Mouse (Mus musculus) kidney, adult 2 months (tissue): ENCODE measurements around the gene Kcnd2. TPM values are rescaled to one million over a fixed set of nuclear protein-coding genes. Genes with fewer than 3 reads are reported as not detected.

Source experiments
- DNase-seq: peaks from one replicate; pipeline ENCODE4 v3.0.0; 2021
- H3K27ac ChIP-seq: fragments of 200-500 bp; 2 replicates; pipeline ENCODE4 v1.5.1; 2012; ENCODE audit warnings: low read depth, low read length, control low read depth, inconsistent platforms; ENCODE audit not compliant: insufficient read depth
- H3K27me3 ChIP-seq: fragments of 200-500 bp; replicated peaks from 2 replicates; pipeline ENCODE4 v1.6.1; 2012; ENCODE audit warnings: mild to moderate bottlenecking, moderate library complexity, low read length, inconsistent platforms; ENCODE audit not compliant: control insufficient read depth, insufficient read depth
- H3K36me3 ChIP-seq: fragments of 200-500 bp; 2 replicates; pipeline ENCODE4 v1.6.1; 2012; ENCODE audit warnings: mild to moderate bottlenecking, moderate library complexity, low read length, inconsistent platforms; ENCODE audit not compliant: control insufficient read depth, insufficient read depth
- H3K4me1 ChIP-seq: fragments of 200-500 bp; 2 replicates; pipeline ENCODE4 v1.6.1; 2011; ENCODE audit warnings: low read length; ENCODE audit not compliant: control insufficient read depth, insufficient read depth
- H3K4me3 ChIP-seq: fragments of 200-500 bp; 2 replicates; pipeline ENCODE4 v1.5.1; 2011; ENCODE audit warnings: mild to moderate bottlenecking, low read depth, low read length, control low read depth; ENCODE audit not compliant: insufficient read depth
- CTCF ChIP-seq: fragments of 200-500 bp; conservative IDR thresholded peaks from 2 replicates; pipeline ENCODE4 v1.5.1; 2011; ENCODE audit warnings: low read depth, mild to moderate bottlenecking, control low read depth, low read length, moderate library complexity, mixed read lengths; ENCODE audit not compliant: insufficient read depth, insufficient read length
- POLR2A ChIP-seq: fragments of 200-500 bp; IDR thresholded peaks from one replicate; pipeline ENCODE4 v1.6.1; 2011; ENCODE audit warnings: low read depth, low read length, control low read depth
- WGBS: fragments of 180-500 bp; shearing (Covaris S2); methylation state at CpG from one replicate; pipeline ENCODE4 v1.1.7; 2018; 5-methylcytosine and 5-hydroxymethylcytosine counted together
- polyA plus RNA-seq: library from polyadenylated mRNA; depleted of rRNA; stranded (reverse); fragments of >200 nt; gene quantifications from 2 replicates; pipeline ENCODE4 v1.2.3, GENCODE M21; 2012

Kcnd2 gene
- polyA plus RNA-seq, 1 experiment = 0.13 TPM

DNA sequence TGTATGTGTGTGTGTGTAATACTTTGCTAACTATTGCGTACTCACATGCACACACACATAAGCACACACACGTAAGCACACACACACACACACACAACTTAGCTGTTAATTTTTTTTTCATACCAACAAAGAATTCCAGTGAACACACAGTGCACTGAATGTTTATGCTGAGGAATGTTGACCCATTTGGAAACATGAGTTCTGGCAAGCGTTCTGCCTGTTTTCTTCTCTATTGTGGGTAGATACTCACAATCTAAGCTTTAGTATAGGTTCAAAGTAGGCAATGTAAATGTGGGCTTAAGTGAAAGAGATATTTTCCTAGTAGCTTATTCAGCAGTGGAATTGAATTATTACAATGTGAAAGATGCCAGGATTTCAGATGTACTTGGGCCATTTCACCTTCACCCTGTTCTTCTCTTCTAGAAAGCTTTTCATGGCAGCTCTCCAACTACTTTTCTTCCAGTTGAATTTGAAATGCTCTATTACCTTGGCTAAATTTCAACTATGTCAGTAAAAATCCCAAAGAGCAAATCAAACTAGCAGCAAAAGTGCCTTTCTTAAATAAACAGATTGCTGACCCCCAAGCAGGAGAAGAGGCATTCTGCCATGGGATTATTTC lies 295.4 kb downstream of the Kcnd2 start:
- WGBS = 55% methylated on average over 3 of the region's 3 CpGs
- Histone ChIP-seq H3K27ac (no peak overlapping the region), H3K36me3 (no peaks in the 10 kb centered on the region), H3K27me3 (no peaks in the 10 kb centered on the region), H3K4me3 (no peak overlapping the region), H3K4me1 (no peaks in the 10 kb centered on the region)
- TF ChIP-seq CTCF = no peak
- TF ChIP-seq POLR2A = no peak
- DNase-seq = peak; percentile 89

DNA sequence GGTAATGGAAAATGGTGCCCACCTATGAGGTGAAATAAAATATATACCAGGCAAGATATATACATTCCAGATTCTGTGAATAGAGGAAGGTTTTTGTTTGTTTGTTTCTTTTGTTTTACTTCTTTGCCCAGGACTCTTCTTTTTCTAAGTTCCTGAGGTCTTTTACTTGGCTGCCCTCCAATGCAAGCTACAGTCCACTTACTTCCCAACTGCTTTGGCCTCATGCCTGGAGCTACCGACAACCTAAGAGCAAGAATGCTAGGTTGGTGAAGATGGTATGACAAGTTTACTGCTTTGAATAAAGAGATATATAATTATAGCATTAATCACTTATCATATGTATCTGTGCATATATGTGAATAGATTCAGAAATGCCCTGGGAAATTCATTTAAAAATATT lies 305.0 kb downstream of the Kcnd2 start:
- 2% methylated on average over 1 of the region's 1 CpGs for WGBS
- no peaks in the 10 kb centered on the region for H3K4me1 ChIP-seq
- no peaks in the 10 kb centered on the region for H3K27me3 ChIP-seq
- H3K27ac ChIP-seq = no peak overlapping the region
- TF ChIP-seq POLR2A = no peak
- no peak for TF ChIP-seq CTCF
- no peak overlapping the region for H3K4me3 ChIP-seq
- H3K36me3 ChIP-seq = no peaks in the 10 kb centered on the region
- DNase-seq = peak; percentile 81

DNA sequence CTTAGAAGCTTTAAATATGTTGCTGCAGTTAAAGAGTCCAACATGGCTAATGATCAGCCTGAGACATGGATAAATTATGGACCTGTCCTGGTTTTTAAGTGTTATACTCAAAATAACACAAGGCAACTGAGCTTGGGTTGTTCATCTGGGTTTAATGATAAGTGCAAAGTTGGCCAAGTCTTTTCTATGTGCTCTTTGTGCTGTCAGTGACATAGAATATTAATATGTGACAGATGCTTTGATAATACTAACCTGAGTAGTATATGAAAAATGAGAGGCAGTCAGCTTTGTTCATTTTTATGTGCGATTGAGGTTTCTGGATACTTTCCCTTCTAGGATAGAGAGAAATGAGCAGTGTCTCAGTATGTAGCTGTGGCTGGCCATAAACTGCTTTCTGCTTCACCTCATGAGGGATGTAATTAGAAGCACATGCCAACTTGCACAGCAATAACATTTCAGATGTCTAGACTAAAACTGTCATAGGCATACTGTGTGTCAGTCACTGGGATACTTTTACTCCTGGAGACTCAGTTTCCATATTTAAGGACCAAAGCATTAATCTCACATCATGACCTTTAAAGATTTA lies 312.3 kb downstream of the Kcnd2 start:
- Histone ChIP-seq H3K4me3 (no peak overlapping the region), H3K36me3 (no peaks in the 10 kb centered on the region), H3K27me3 (no peaks in the 10 kb centered on the region; the same call in 1 of the 2 replicates), H3K27ac (no peak overlapping the region), H3K4me1 (no peaks in the 10 kb centered on the region)
- DNase-seq = no peak
- WGBS = 82% methylated on average over 1 of the region's 1 CpGs
- no peak for TF ChIP-seq CTCF

DNA sequence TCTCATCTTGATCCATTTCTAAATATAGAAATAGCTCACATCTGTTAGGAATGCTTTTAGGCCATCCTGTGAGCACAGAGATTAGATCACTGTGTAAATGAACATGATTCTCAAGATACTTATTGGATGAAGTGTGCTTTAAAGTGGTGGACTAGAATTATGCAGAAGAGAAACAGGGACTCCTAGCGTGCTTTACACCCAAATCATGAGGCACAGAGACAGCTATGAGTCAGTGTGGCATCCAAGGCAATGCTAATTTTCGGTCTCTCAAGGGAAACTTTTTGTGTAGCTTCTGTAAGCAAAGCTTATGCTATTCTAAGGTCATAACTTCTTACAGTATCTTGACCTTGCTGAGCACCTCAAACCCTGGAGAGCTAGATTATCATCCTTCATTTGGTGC lies 318.7 kb downstream of the Kcnd2 start:
- WGBS = 74% methylated on average over 2 of the region's 2 CpGs
- no peak for DNase-seq
- no peaks in the 10 kb centered on the region for H3K36me3 ChIP-seq
- no peak overlapping the region for H3K27ac ChIP-seq
- no peak overlapping the region for H3K4me3 ChIP-seq
- H3K4me1 ChIP-seq = no peaks in the 10 kb centered on the region
- no peaks in the 10 kb centered on the region; the same call in 1 of the 2 replicates for H3K27me3 ChIP-seq
- TF ChIP-seq CTCF = no peak

DNA sequence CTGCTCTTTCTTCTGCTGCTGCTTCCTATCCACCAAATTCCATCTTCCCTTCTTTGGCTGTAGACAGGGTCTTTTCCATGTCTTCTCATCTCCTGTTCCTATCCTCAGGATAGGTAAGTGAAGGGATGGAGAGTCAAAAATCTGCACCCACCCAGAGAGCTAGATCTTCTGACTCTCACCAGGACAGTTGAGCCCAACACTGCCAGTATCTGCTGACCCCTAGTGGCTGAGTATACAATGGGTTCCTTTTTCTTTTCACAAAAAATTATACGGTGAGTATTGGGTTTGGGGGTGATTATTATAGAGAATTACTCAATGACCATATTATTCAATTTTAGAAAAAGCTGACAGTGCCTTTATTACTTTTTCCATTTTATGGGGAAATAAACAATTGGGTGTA lies 319.5 kb downstream of the Kcnd2 start:
- 20% methylated on average over 1 of the region's 1 CpGs for WGBS
- Histone ChIP-seq H3K36me3 (no peaks in the 10 kb centered on the region), H3K27ac (no peak overlapping the region), H3K4me1 (no peaks in the 10 kb centered on the region), H3K27me3 (no peaks in the 10 kb centered on the region; the same call in 1 of the 2 replicates), H3K4me3 (no peak overlapping the region)
- no peak; the same call in 1 of the 2 replicates for TF ChIP-seq CTCF
- no peak for TF ChIP-seq POLR2A
- peak; percentile 19 for DNase-seq

DNA sequence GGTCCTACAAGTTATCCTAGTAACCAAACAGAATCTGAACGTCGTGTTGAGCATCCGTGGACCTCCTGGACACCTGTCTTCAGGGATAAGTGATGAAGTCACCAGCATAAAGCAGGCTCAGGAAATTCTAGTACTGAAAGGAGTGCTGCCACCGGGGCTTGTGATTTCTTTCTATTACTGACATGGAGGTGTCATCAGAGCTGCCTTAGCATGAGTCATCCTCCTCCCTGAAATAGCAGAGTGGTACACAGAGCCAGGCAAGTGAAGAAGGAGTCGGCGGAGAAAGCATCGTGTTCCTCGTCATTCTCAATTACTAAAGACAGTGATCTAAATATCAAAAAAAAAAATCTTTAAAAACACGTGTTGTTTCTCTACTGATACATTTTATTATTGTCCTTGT lies 336.2 kb downstream of the Kcnd2 start:
- TF ChIP-seq POLR2A = no peak
- TF ChIP-seq CTCF = no peak
- Histone ChIP-seq H3K4me1 (no peaks in the 10 kb centered on the region), H3K36me3 (no peaks in the 10 kb centered on the region), H3K27ac (no peak overlapping the region), H3K27me3 (no peaks in the 10 kb centered on the region), H3K4me3 (no peak overlapping the region)
- DNase-seq = no peak
- WGBS = 70% methylated on average over 9 of the region's 9 CpGs

DNA sequence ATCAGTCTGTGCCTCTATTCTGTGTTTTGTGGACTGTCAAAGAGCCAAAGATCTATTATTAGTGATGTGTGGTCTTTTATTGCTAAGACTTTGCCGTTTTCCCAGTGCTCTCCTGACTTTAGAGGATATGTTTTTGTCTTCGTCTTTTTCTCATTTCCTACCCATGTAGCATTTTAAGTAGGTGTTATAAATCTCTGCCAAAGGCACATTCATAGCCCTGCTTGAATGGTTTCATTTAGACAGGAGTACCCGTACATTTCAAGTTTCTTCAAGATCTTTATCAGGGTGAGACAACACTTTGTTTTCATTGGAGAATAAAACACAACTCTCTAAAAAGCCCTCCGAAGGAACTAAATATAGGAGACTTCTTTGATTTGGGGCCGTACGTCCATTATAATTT lies 355.7 kb downstream of the Kcnd2 start:
- TF ChIP-seq CTCF = no peak
- Histone ChIP-seq H3K27me3 (no peaks in the 10 kb centered on the region), H3K4me3 (no peak overlapping the region), H3K27ac (no peak overlapping the region), H3K4me1 (no peaks in the 10 kb centered on the region), H3K36me3 (no peaks in the 10 kb centered on the region)
- no peak for DNase-seq
- 29% methylated on average over 6 of the region's 6 CpGs for WGBS
